Mouse (Mus musculus) Patski (cell line): ENCODE measurements at regions not wholly inside any gene's neighbourhood (a gene's known extent, or its start where the extent isn't known, plus 50 kb on each side); places are given as distances from the start of the nearest gene placed in this dataset.

Source experiments
- ATAC-seq: fragments of 100-300 bp; one replicate; pipeline ENCODE4 v1.8.0; 2021
- CTCF ChIA-PET: fragments of 350-600 bp; sonication (Branson Sonifier 250); formaldehyde crosslinking; loops from one replicate; lab custom pipeline; 2022; ENCODE audit warnings: inconsistent platforms; lab: Charles Lee
- POLR2A ChIA-PET: fragments of 350-600 bp; sonication (Branson Sonifier 250); formaldehyde crosslinking; loops from one replicate; lab custom pipeline; 2022; ENCODE audit warnings: antibody characterized with exemption, inconsistent platforms; lab: Charles Lee
- DNase-seq: peaks from one replicate; pipeline ENCODE4 v3.0.0-alpha.2; 2011; ENCODE audit warnings: low read depth, low spot score
- H3K27me3 ChIP-seq: fragments of 371-371 bp; one replicate; pipeline ENCODE4 v1.5.1; 2021
- CTCF ChIP-seq: fragments of 100-300 bp; IDR thresholded peaks from one replicate; pipeline ENCODE4 v1.5.1; 2021
- in situ Hi-C: fragments of 300-500 bp; cut with MboI; formaldehyde crosslinking; loops from 3 replicates; pipeline ENCODE4 v1.11.1; 2018; ENCODE audit warnings: low pct_unique_long_range_greater_than_20kb, mixed read lengths

GRCm38 (mm10) chr14:25365226-25365800, 93.7 kb upstream of the Zmiz1 start:
- TF ChIP-seq CTCF = no peak
- CTCF ChIA-PET = interaction anchor here (0.9 to 1.4 kb wide), 2 partner anchors 20 to 94 kb away, joined by 3 read pairs; partner anchors contain the start of gene Zmiz1
- in situ Hi-C loops = no loop called here
- no peaks in the 10 kb centered on the region for H3K27me3 ChIP-seq
- DNase-seq (no peak), ATAC-seq (no peak)
- POLR2A ChIA-PET = no interaction called here

GRCm38 (mm10) chr14:25366009-25366408, 93.0 kb upstream of the Zmiz1 start:
- DNase-seq (no peak), ATAC-seq (no peak)
- ChIA-PET POLR2A (interaction anchor here (0.7 kb wide), 1 partner anchor 86 kb away, joined by 3 read pairs; no protein-coding TSS in a partner anchor), CTCF (no interaction called here)
- TF ChIP-seq CTCF = no peak
- no peaks in the 10 kb centered on the region for H3K27me3 ChIP-seq
- in situ Hi-C loops = no loop called here

- in situ Hi-C loops = loop anchor here (5.0 kb wide), 3 partner anchors 87 to 253 kb away; partner anchors contain the start of gene Zmiz1
- no peaks in the 10 kb centered on the region for H3K27me3 ChIP-seq
- DNase-seq (no peak), ATAC-seq (no peak)
- POLR2A ChIA-PET = no interaction called here
- no peak for TF ChIP-seq CTCF
- CTCF ChIA-PET = no interaction called here
Observed at GRCm38 (mm10) chr14:25370306-25371020, 88.5 kb upstream of the Zmiz1 start.

DNA sequence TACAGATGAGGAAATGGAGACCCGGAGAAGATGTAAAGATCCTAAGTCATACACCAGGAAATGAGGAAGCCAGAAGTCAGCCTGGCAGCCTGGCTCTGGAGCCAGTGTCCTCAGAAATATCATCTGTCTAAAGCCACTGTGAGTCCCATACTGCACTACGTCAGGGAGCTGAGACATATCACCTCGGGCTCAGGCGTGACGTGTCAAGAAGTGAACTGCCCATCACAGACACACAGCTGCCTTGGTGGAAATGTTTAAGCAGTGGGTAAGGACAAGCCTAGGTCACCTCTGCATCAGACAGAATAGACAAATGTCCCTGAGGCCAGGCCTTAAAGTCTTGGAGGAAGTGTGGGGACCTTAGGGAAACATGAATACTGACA, 88.0 kb upstream of the Zmiz1 start:
- in situ Hi-C loops = loop anchor here (5.0 kb wide), 3 partner anchors 86 to 254 kb away; partner anchors contain the start of gene Zmiz1
- no peak for TF ChIP-seq CTCF
- H3K27me3 ChIP-seq = no peaks in the 10 kb centered on the region
- DNase-seq = no peak
- POLR2A ChIA-PET = no interaction called here
- no peak for ATAC-seq
- CTCF ChIA-PET = interaction anchor here (1.3 kb wide), 1 partner anchor 254 kb away, joined by 3 read pairs; no protein-coding TSS in a partner anchor

GRCm38 (mm10) chr14:25371661-25372060, 87.3 kb upstream of the Zmiz1 start:
- in situ Hi-C loops = loop anchor here (5.0 kb wide), 3 partner anchors 86 to 254 kb away; partner anchors contain the start of gene Zmiz1
- no peaks in the 10 kb centered on the region for H3K27me3 ChIP-seq
- ATAC-seq (peak; percentile 86), DNase-seq (peak; percentile 71)
- POLR2A ChIA-PET = interaction anchor here (0.9 kb wide), 1 partner anchor 187 kb away, joined by 3 read pairs; no protein-coding TSS in a partner anchor
- TF ChIP-seq CTCF = no peak
- CTCF ChIA-PET = interaction anchor here (1.3 kb wide), 1 partner anchor 255 kb away, joined by 3 read pairs; no protein-coding TSS in a partner anchor

- no peak for DNase-seq
- in situ Hi-C loops = loop anchor here (5.0 kb wide), 3 partner anchors 85 to 255 kb away; partner anchors contain the start of gene Zmiz1
- no peak for TF ChIP-seq CTCF
- ChIA-PET CTCF (interaction anchor here (1.2 kb wide), 1 partner anchor 95 kb away, joined by 3 read pairs; no protein-coding TSS in a partner anchor), POLR2A (interaction anchor here (0.6 to 0.9 kb wide), 2 partner anchors 188 to 303 kb away, joined by 3 read pairs; no protein-coding TSS in a partner anchor)
- no peak for ATAC-seq
- no peaks in the 10 kb centered on the region for H3K27me3 ChIP-seq
Observed at GRCm38 (mm10) chr14:25372581-25372980, 86.4 kb upstream of the Zmiz1 start.

GRCm38 (mm10) chr14:25373167-25373566, 85.8 kb upstream of the Zmiz1 start:
- H3K27me3 ChIP-seq = no peaks in the 10 kb centered on the region
- no peak for TF ChIP-seq CTCF
- DNase-seq (no peak), ATAC-seq (no peak)
- ChIA-PET CTCF (interaction anchor here (1.2 kb wide), 1 partner anchor 95 kb away, joined by 3 read pairs; no protein-coding TSS in a partner anchor), POLR2A (interaction anchor here (0.6 kb wide), 2 partner anchors 84 to 303 kb away, joined by 3 to 4 read pairs; no protein-coding TSS in a partner anchor)
- in situ Hi-C loops = loop anchor here (5.0 kb wide), 3 partner anchors 84 to 256 kb away; partner anchors contain the start of gene Zmiz1

GRCm38 (mm10) chr14:25375001-25375400, 84.0 kb upstream of the Zmiz1 start:
- in situ Hi-C loops = no loop called here
- DNase-seq (no peak), ATAC-seq (peak; percentile 18)
- ChIA-PET CTCF (interaction anchor here (1.2 kb wide), 1 partner anchor 28 kb away, joined by 3 read pairs; no protein-coding TSS in a partner anchor), POLR2A (interaction anchor here (1.1 kb wide), 1 partner anchor 84 kb away, joined by 3 read pairs; the partner anchor contains the start of gene Zmiz1)
- no peaks in the 10 kb centered on the region for H3K27me3 ChIP-seq
- TF ChIP-seq CTCF = no peak

DNA sequence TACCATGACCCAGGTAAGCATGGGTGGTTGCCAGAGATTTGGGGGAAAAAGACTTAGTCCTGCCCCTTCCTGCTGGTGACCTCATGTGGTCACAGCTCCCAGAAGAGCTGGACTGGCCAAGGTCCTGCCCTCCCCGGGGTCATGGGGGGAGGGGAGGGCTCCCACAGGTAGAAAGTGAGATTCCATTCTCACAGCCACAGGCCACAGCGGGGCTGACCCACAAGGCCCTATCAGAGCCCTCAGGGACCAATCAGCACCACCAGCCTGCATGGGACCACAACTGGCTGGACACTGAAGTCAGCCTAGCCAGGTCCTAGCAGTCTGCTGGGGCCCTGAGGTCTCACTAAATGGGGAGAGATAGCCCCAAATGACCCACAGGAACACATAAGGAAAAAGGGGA, 81.9 kb upstream of the Zmiz1 start:
- DNase-seq (no peak), ATAC-seq (no peak)
- no peak for TF ChIP-seq CTCF
- H3K27me3 ChIP-seq = no peaks in the 10 kb centered on the region
- ChIA-PET POLR2A (no interaction called here), CTCF (no interaction called here)
- in situ Hi-C loops = no loop called here

DNA sequence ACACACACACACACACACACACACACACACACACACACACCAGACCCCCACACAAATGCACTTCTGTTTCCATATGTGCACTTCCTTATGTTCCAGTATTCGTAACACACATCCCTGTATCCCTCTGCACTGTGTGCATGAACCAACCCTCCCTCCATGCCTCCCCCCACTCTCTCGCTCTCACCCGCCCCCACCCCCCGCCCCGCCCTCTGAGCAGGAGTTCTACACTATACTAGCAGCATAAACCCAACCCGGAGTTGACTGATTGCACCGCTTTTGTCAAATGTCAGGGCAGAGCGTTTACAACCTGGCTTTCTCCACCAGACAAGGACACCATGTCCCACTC, 81.5 kb upstream of the Zmiz1 start:
- ChIA-PET POLR2A (no interaction called here), CTCF (no interaction called here)
- H3K27me3 ChIP-seq = no peaks in the 10 kb centered on the region
- DNase-seq (no peak), ATAC-seq (no peak)
- in situ Hi-C loops = no loop called here
- TF ChIP-seq CTCF = no peak
